Mouse (Mus musculus) adrenal gland, adult 18-20 months (tissue): Measurements from ENCODE around the gene Trim54. TPM values are rescaled to one million over a fixed set of nuclear protein-coding genes. Genes with fewer than 3 reads are reported as not detected.
A peak's percentile ranks its signal among the peaks of the same experiment; 100 is the strongest.

Source experiments
- DNase-seq, 2 experiments: peaks; one replicate each; pipeline ENCODE4 v3.0.0; 2021 to 2022; ENCODE audit warnings: low spot score in 2 of 2
- total RNA-seq, 2 experiments: library from RNA; stranded (reverse); gene quantifications; 1 replicate in 1 of 2; 2 replicates in 1 of 2; pipeline ENCODE4 v1.2.3; 2021

The Trim54 gene
- total RNA-seq, 2 experiments from 2014 or later, result 0.35 TPM; not detected in 1

DNA sequence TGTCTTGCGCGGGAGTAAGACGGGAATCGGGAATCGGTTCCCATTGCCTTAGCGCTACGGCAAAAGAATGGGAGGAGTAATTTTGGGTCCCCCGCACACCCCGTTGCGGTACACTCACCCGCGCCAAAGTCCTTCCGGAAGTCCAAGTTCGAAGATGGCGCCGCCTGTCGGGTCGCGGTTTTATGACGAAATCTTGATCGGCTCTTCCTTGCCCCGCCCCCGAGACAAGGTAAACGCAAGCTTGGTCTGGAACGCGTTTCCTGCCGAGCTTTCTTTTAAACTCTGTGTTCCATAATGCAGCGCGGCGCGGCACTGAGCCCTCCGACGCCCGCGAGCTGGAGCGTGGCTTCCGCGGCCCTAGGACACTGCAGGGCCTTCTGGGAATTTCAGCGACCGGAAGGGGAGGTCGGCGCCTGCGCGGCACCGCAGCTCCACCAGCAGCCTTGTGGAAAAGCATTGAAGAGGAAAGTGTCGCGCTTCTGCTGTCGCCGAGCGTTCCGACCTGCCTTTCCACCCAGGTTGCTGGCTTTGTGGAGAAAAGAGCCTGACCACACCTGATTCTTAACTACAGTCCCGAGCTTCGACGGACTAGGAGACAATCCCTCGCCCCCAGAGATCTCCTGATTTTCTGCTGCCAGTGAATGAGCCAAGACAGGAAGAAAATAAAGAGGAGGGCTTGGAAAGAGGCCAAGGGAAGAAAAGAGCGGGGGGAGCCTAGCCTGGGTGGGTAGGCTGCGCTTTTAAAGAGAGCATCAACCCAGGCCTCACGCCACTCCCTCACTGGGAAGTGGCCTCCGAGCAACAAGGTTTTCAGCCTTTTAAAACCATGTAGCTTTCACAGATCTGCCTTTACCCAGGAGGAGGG lies 63.5 kb downstream of the Trim54 start, which contains the start of the genes Gm29609 and Gtf3c2:
Gene Gm29609 (minus strand): TSS at position 146 of the 865 bp plus-strand sequence.
Gene Gtf3c2 (minus strand): TSS at position 379 of the 865 bp plus-strand sequence.
- DNase-seq, result peak; percentile 93

DNA sequence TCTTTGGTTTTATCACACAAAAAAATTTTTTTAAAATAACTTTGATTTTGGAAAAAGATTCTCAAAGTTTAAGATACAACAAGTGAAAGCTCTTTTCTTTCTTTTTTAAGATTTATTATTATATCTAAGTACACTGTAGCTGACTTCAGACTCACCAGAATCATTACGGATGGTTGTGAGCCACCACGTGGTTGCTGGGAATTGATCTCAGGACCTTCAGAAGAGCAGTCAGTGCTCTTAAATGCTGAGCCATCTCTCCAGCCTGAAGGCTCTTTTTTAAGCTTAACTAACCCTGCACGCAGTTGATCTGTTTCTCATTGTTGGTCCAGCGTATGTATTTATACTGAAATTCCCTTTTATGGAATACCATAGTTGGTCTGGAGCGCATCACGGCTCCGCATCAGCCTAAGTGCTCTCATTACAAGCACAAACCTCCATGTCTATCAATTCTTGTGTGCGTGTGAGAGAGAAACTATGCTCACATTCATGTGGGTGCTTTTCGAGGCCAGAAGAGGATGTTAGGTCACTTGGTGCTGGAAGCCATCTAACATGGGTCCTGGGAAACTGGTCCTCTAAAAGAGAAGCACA lies 64.8 kb downstream of the Trim54 start:
- DNase-seq, result no peak

DNA sequence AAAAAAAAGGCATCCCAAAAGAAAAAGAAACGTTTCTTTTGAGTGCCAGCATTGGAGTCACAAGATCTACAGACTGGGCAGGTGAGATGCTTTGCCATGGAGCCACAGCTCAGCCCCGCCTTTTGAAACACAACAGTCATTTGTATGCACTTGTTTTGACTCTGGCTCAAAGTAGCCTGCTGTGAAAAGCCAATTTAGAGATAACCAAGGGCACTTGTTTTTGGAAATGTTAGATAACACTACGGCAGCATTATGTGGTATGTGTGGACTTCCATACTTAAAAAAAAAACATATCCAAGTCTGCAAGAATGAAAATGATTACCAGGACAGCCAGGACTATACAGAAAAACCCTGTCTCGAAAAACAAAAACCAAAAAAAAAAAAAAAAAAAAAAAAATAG lies 67.2 kb downstream of the Trim54 start:
- no peak for DNase-seq

Other genes starting within 250 kb of the Trim54 start
- gene Tmem214, start 248.7 kb upstream of the Trim54 start, total RNA-seq, result 10 to 100 TPM; 54.0 to 57.3 TPM
- 1 to 10 TPM; 8.3 TPM for gene Agbl5, start 228.0 kb upstream of the Trim54 start, total RNA-seq
- gene Ost4, start 208.9 kb upstream of the Trim54 start, total RNA-seq, result 100 to 1,000 TPM; 219 to 254 TPM
- gene Emilin1, start 203.3 kb upstream of the Trim54 start, total RNA-seq, result 10 to 100 TPM; 36.3 to 38.9 TPM
- gene Khk, start 195.3 kb upstream of the Trim54 start, total RNA-seq, result 10 to 100 TPM; 58.3 to 59.0 TPM
- 1 to 10 TPM; 1.0 to 1.9 TPM for gene Cgref1, start 171.1 kb upstream of the Trim54 start, total RNA-seq
- gene Preb, start 156.4 kb upstream of the Trim54 start, total RNA-seq, result 100 to 1,000 TPM; 146 to 149 TPM
- gene Tcf23, start 148.1 kb upstream of the Trim54 start, total RNA-seq, result 1 to 10 TPM; 1.3 to 2.4 TPM
- gene Atraid, start 68.4 kb upstream of the Trim54 start, total RNA-seq, result 100 to 1,000 TPM; 104 to 109 TPM
- gene Slc5a6, start 67.8 kb upstream of the Trim54 start, total RNA-seq, result 10 to 100 TPM; 31.6 to 33.1 TPM
- 10 to 100 TPM; 17.5 to 25.4 TPM for gene Cad, start 61.9 kb upstream of the Trim54 start, total RNA-seq
- not detected for gene Dnajc5g, start 10.4 kb upstream of the Trim54 start, total RNA-seq
- gene Slc30a3, start 8.5 kb upstream of the Trim54 start, total RNA-seq, result not detected
- gene Ucn, start 22.1 kb downstream of the Trim54 start, total RNA-seq, result not detected
- gene Mpv17, start 37.5 kb downstream of the Trim54 start, total RNA-seq, result 10 to 100 TPM; 59.1 to 61.5 TPM
- 1 to 10 TPM; 1.9 to 2.2 TPM for gene Gm29609, start 63.2 kb downstream of the Trim54 start, total RNA-seq
- 10 to 100 TPM; 43.8 to 55.2 TPM for gene Gtf3c2, start 63.4 kb downstream of the Trim54 start, total RNA-seq
- 100 to 1,000 TPM; 103 to 108 TPM for gene Snx17, start 76.5 kb downstream of the Trim54 start, total RNA-seq
- gene Eif2b4, start 76.7 kb downstream of the Trim54 start, total RNA-seq, result 10 to 100 TPM; 54.9 to 69.8 TPM
- 10 to 100 TPM; 25.9 to 29.2 TPM for gene Zfp513, start 85.6 kb downstream of the Trim54 start, total RNA-seq
- 100 to 1,000 TPM; 110 to 129 TPM for gene Ppm1g, start 104.0 kb downstream of the Trim54 start, total RNA-seq
- 10 to 100 TPM; 66.7 to 89.4 TPM for gene Nrbp1, start 124.2 kb downstream of the Trim54 start, total RNA-seq
- under 1 TPM in 1 of 2 experiments, not detected in 1; 0.60 TPM for gene Gm9970, start 124.5 kb downstream of the Trim54 start, total RNA-seq
- 1 to 10 TPM; 4.9 to 6.5 TPM for gene Krtcap3, start 135.0 kb downstream of the Trim54 start, total RNA-seq
- 10 to 100 TPM; 34.9 to 37.9 TPM for gene Ift172, start 174.4 kb downstream of the Trim54 start, total RNA-seq
- gene Fndc4, start 179.4 kb downstream of the Trim54 start, total RNA-seq, result 10 to 100 TPM in 1 of 2 experiments, 1 to 10 TPM in 1; 9.5 to 10.3 TPM
- under 1 TPM; 0.22 to 0.36 TPM for gene Gckr, start 180.7 kb downstream of the Trim54 start, total RNA-seq